Mouse (Mus musculus): ENCODE results near the gene Sf1.

GRCm38 (mm10) chr19:6392743-6393393 lies 29.4 kb downstream of the Sf1 start:
- TF ChIP-seq CTCF (IDR thresholded peaks at IDR 0.05; ENCODE audit: low read depth) (peak; percentile 40), EP300 (IDR thresholded peaks at IDR 0.05; ENCODE audit: low read depth) (no peak)

Data from heart, postnatal 0 days (tissue).